Mouse (Mus musculus) left cerebral cortex, adult 18-20 months (tissue): ENCODE measurements at regions not wholly inside any gene's neighbourhood (a gene's known extent, or its start where the extent isn't known, plus 50 kb on each side); places are given as distances from the start of the nearest gene placed in this dataset.

Source experiments
- DNase-seq, 2 experiments: peaks; one replicate each; pipeline ENCODE4 v3.0.0; 2021 to 2022; ENCODE audit warnings: low spot score in 2 of 2, mixed read lengths in 1 of 2

GRCm38 (mm10) chr10:125861734-125862133, 104.2 kb upstream of the Lrig3 start:
- no peak for DNase-seq

- no peak for DNase-seq
Observed at GRCm38 (mm10) chr10:125866346-125866745, 99.6 kb upstream of the Lrig3 start.

- DNase-seq = no peak
Observed at GRCm38 (mm10) chr10:125884563-125884962, 81.4 kb upstream of the Lrig3 start.

- DNase-seq = no peak
Observed at GRCm38 (mm10) chr10:125885796-125886195, 80.2 kb upstream of the Lrig3 start.

- no peak for DNase-seq
Observed at GRCm38 (mm10) chr10:125892122-125892521, 73.8 kb upstream of the Lrig3 start.

GRCm38 (mm10) chr10:125895744-125896482, 70.1 kb upstream of the Lrig3 start:
- no peak for DNase-seq

GRCm38 (mm10) chr10:125896646-125897045, 69.3 kb upstream of the Lrig3 start:
- no peak for DNase-seq

GRCm38 (mm10) chr10:125899504-125899903, 66.5 kb upstream of the Lrig3 start:
- no peak for DNase-seq

GRCm38 (mm10) chr10:125900562-125900961, 65.4 kb upstream of the Lrig3 start:
- DNase-seq = no peak

GRCm38 (mm10) chr10:125902668-125903067, 63.3 kb upstream of the Lrig3 start:
- no peak for DNase-seq

- no peak for DNase-seq
Observed at GRCm38 (mm10) chr10:125912207-125912606, 53.8 kb upstream of the Lrig3 start.
